Mouse (Mus musculus): ENCODE results near the gene Zfp948.
"Not testable (repeated sequence)": the region's sequence is repeated elsewhere in the genome, so short reads cannot be mapped to it uniquely, and the experiment has no call there.

Gene Zfp948

GRCm38 (mm10) chr17:21635758-21636157 is 69.0 kb downstream of the Zfp948 start:
- DNase-seq (ENCODE audit: low read depth), result not testable (repeated sequence)

Measured in c-Kit-positive CD71-positive TER-119-negative erythroid progenitor cells, embryonic 14.5 days (primary cell).